Mouse (Mus musculus) embryonic facial prominence, embryonic 15.5 days (tissue): ENCODE results near the gene Glyr1. TPM values are rescaled to one million over a fixed set of nuclear protein-coding genes. Genes with fewer than 3 reads are reported as not detected.

ENCODE experiments used
- ATAC-seq: fragments of 200-750 bp; cut with Nextera tagmentation; 2 replicates; pipeline ENCODE4 v1.8.0; 2017; ENCODE audit warnings: low read depth, moderate TSS enrichment; ENCODE audit not compliant: insufficient number of reproducible peaks, low FRiP score, low TSS enrichment
- H3K27ac ChIP-seq: fragments of 300-500 bp; sonication (generic); replicated peaks from 2 replicates; pipeline ENCODE4 v1.5.1; 2015; ENCODE audit warnings: mild to moderate bottlenecking, inconsistent platforms
- H3K27me3 ChIP-seq: fragments of 300-500 bp; sonication (generic); 2 replicates; pipeline ENCODE4 v1.6.1; 2015; ENCODE audit warnings: inconsistent platforms
- H3K36me3 ChIP-seq: fragments of 300-500 bp; sonication (generic); 2 replicates; pipeline ENCODE4 v1.6.1; 2015; ENCODE audit warnings: mild to moderate bottlenecking, inconsistent platforms
- H3K4me1 ChIP-seq: fragments of 300-500 bp; sonication (generic); 2 replicates; pipeline ENCODE4 v1.6.1; 2015; ENCODE audit warnings: inconsistent platforms
- H3K4me2 ChIP-seq: fragments of 300-500 bp; sonication (generic); replicated peaks from 2 replicates; pipeline ENCODE4 v1.6.1; 2015; ENCODE audit warnings: mild to moderate bottlenecking, inconsistent platforms
- H3K4me3 ChIP-seq: fragments of 300-500 bp; sonication (generic); replicated peaks from 2 replicates; pipeline ENCODE4 v1.5.1; 2015; ENCODE audit warnings: mild to moderate bottlenecking, inconsistent platforms
- H3K9ac ChIP-seq: fragments of 300-500 bp; sonication (generic); 2 replicates; pipeline ENCODE4 v1.6.1; 2015; ENCODE audit warnings: inconsistent platforms
- H3K9me3 ChIP-seq: fragments of 300-500 bp; sonication (generic); replicated peaks from 2 replicates; pipeline ENCODE4 v1.6.1; 2016; ENCODE audit warnings: inconsistent platforms
- WGBS: fragments of 180-500 bp; shearing (Covaris S2); methylation state at CpG from one replicate; pipeline ENCODE4 v1.1.7; 2015; 5-methylcytosine and 5-hydroxymethylcytosine counted together
- polyA plus RNA-seq: library from polyadenylated mRNA; unstranded; fragments of >200 nt; fragmentation: Nextera tagmentation; extraction: Ambion mirVana; gene quantifications from 2 replicates; pipeline ENCODE4 v1.2.1, GENCODE M21; 2015

Glyr1 gene
- polyA plus RNA-seq, 1 experiment from 2014 or later: 136 TPM

DNA sequence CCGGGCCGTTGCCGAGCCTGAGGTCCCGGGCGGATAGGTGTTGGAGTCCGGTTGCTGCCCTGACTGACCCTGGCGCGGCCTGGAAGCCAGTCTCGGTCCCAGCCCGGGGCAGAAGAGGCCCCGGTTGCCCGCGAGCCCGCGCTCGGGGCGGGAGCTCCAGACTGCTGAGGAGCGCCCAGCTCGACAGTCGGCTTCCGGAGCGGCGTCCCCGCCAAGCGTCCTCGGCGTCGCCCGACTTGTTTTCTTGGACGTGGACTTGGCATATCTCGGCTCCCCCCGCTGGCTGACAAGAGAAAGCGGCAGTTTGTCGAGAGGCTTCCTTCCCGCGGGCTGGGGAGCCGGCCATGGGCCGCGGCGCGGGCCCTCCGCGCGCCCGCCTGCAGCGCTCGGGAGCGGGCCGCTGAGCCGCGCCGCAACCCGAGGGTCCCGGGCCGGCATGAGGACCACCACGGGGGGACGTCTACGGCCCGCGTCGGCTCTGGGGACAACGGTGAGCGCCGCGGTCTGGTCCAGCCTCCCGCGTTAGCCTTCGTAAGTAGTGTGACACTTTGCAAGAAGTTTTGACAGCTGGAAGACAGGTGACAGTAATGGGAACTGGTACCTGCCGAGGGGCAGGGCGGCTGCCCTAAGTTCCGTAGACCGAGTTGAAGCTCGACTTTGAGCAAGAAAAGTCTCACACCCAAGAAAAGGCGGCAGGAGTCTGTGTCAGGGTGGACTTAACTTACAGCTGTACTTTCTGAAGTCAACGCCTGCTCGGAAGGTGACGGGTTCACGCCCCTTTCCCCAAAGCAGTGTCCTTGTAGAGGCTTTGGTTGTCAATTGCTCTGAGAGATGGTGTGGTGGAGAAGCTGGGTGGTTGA is 818 bp upstream of the Glyr1 start:
- Histone ChIP-seq H3K27me3 (no peaks in the 10 kb centered on the region), H3K9me3 (no peaks in the 10 kb centered on the region), H3K9ac (peak overlapping the region; percentile 97), H3K4me3 (peak overlapping the region; percentile 100), H3K4me2 (peak overlapping the region; percentile 83), H3K27ac (peak overlapping the region; percentile 98), H3K36me3 (peaks cover 28% of the 10 kb centered on the region), H3K4me1 (peaks cover 24% of the 10 kb centered on the region)
- peak; percentile 53 for ATAC-seq
- under 1% methylated on average over 77 of the region's 78 CpGs for WGBS

GRCm38 (mm10) chr16:5049182-5049773 is 385 bp downstream of the Glyr1 start:
- WGBS: under 1% methylated on average over 38 of the region's 38 CpGs
- Histone ChIP-seq H3K27ac (peak overlapping the region; percentile 90), H3K9ac (peak overlapping the region; percentile 96), H3K27me3 (no peaks in the 10 kb centered on the region), H3K4me2 (peak overlapping the region; percentile 77), H3K9me3 (no peaks in the 10 kb centered on the region), H3K4me3 (peak overlapping the region; percentile 100), H3K4me1 (peaks cover 24% of the 10 kb centered on the region), H3K36me3 (peaks cover 33% of the 10 kb centered on the region)
- peak; percentile 17 for ATAC-seq

DNA sequence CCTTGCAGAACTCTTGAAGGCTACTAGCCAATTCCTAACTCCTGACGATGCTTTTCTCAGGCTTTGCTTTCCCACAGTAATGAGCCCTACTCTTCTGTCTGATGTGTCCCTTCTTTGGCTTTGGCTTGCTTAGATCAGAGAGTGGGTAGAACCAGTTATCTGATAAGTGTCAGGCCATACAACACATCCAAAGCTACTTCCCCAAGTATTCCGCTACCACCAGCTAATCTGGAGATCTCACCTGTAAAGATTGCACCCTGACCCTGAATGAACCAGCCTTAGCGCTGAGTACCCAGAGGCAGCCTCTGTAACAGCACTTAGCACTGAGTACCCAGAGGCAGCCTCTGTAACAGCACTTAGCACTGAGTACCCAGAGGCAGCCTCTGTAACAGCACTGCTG is 4.3 kb downstream of the Glyr1 start:
- Histone ChIP-seq H3K9me3 (no peaks in the 10 kb centered on the region), H3K4me1 (peaks cover 18% of the 10 kb centered on the region), H3K4me2 (no peak overlapping the region), H3K4me3 (no peak overlapping the region), H3K9ac (no peak overlapping the region), H3K36me3 (peaks cover 72% of the 10 kb centered on the region), H3K27ac (no peak overlapping the region), H3K27me3 (no peaks in the 10 kb centered on the region)
- no peak for ATAC-seq
- WGBS: 94% methylated on average over 3 of the region's 3 CpGs

DNA sequence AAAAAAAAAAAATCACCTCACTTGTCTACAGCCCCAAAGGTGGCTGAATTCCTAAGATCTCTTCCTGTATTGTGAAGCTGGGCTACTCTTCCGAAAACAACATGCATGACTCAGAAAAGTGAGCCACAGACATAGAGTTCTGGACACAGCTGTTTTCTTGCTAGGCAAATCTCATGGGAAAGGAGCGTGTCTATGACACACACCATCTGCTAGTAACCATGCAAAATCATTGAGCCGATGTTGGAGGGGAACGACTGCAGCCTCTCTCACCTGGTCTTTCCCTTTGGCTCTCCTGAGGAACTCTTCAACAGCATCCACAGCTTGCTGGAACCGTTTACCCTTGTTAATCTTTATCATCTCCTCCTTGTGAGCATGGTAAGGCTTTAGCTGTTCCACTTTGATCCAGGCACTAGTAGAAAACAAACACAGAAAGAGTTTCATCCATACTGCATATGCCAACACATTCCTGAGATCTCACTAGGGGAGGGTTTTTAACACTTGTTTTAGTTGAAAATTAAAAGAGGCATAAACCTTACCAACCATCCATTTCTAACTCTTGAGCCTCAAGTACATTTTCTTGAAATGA is 12.9 kb downstream of the Glyr1 start:
- Histone ChIP-seq H3K27ac (no peak overlapping the region), H3K9ac (no peak overlapping the region), H3K9me3 (no peaks in the 10 kb centered on the region), H3K4me3 (no peak overlapping the region), H3K4me1 (no peaks in the 10 kb centered on the region), H3K4me2 (no peak overlapping the region), H3K27me3 (no peaks in the 10 kb centered on the region), H3K36me3 (peaks cover 97% of the 10 kb centered on the region)
- 66% methylated on average over 5 of the region's 5 CpGs for WGBS
- ATAC-seq: no peak

- Histone ChIP-seq H3K27ac (no peak overlapping the region), H3K4me1 (no peaks in the 10 kb centered on the region), H3K4me2 (no peak overlapping the region), H3K4me3 (no peak overlapping the region), H3K9me3 (no peaks in the 10 kb centered on the region), H3K27me3 (no peaks in the 10 kb centered on the region), H3K9ac (no peak overlapping the region), H3K36me3 (peaks cover 97% of the 10 kb centered on the region)
- ATAC-seq: no peak
- 98% methylated on average over 3 of the region's 3 CpGs for WGBS
Measured at GRCm38 (mm10) chr16:5035591-5035990, 14.1 kb downstream of the Glyr1 start.

GRCm38 (mm10) chr16:5029847-5030246 is 19.8 kb downstream of the Glyr1 start:
- no peak overlapping the region for H3K27ac ChIP-seq
- H3K9me3 ChIP-seq: no peaks in the 10 kb centered on the region
- H3K4me2 ChIP-seq: no peak overlapping the region
- no peaks in the 10 kb centered on the region for H3K4me1 ChIP-seq
- WGBS: 67% methylated on average over 2 of the region's 2 CpGs
- H3K9ac ChIP-seq: no peak overlapping the region
- H3K36me3 ChIP-seq: peaks cover 99% of the 10 kb centered on the region
- H3K4me3 ChIP-seq: no peak overlapping the region
- H3K27me3 ChIP-seq: no peaks in the 10 kb centered on the region
- no peak for ATAC-seq

DNA sequence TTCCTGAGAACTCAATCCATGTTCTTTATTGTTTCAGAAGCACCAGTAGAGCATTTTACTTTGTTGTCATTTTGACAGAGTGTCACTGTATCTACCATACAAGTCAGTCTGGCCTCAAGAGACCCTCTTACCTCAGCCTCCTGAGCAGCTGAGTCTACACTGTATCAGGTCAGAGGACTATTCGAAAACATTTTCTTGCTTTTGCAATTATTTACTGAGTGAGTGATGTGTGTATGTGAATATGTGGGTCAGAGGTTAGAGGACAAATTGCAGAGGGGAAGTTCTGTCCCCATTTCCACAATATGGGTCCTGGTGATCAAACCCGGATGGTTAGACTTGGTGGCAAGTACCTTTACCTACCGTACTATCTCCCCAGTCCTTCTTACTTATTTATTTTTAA is 25.6 kb downstream of the Glyr1 start:
- Histone ChIP-seq H3K27me3 (no peaks in the 10 kb centered on the region), H3K36me3 (peaks cover 97% of the 10 kb centered on the region)

DNA sequence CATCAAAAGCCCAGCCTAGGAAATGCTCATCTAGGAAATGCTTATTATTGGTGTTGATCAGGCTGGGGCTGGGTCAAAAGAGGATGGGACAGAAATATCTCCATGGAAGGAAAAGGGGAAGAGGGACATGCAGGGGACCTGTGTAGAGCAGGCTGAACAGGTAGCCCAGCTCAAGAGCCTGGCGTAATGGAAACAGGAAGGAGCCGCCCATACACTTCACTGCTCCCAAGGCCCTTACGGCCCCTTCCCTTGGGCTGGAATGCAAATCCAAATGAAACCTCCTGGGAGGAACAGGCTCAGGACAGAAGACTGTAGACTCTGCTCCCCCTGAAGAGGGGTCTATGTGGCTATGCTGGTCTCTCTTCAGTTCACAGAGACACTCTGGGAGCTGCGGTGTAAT is 35.1 kb downstream of the Glyr1 start:
- peaks cover 55% of the 10 kb centered on the region for H3K36me3 ChIP-seq
- WGBS: 85% methylated on average over 4 of the region's 4 CpGs

More for the DNA sequence above, 25.6 kb downstream of the Glyr1 start:
- Histone ChIP-seq H3K4me2 (no peak overlapping the region), H3K9me3 (no peaks in the 10 kb centered on the region), H3K27ac (no peak overlapping the region), H3K9ac (no peak overlapping the region), H3K4me1 (no peaks in the 10 kb centered on the region), H3K4me3 (no peak overlapping the region)
- ATAC-seq: no peak
- 96% methylated on average over 3 of the region's 3 CpGs for WGBS

DNA sequence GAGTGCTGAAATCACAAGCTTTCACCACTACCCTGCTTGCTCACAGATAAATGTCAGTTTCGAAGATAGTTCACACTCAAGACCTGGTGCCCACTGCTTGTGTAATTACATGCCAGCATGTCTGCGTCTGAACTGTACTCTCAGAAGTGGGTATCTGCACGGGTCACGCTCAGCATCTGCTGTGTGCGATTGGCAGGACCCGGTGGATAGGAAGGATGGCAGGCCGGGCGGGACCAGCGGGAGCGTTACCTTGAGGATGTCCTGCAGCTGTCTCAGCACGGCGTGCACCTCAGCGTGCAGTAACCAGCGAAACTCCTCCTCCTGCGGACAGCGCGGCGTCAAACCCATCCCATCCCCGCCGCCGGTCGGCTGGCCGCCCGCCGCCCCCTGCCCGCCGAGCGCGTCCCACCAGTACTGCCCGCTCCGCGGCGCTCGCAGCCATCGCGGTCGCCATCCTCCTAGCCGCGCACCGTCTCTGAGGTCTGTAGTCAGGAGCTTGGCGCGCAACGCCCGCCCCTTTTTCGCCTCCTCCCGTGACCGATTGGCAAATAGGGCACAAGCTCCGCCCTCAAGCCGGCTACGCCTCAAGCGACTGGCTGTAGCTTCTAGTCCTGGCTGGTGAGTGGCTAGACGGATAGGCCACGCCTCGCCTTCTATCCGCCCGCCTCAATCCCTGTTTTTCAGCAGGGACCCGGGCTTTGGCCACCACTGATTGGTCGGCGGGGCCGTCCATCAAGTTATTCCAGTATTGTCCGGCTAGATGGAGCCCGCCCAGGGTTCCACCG is 36.4 kb downstream of the Glyr1 start, which contains the start of gene Rogdi:
Gene Rogdi (minus strand): TSS at position 500 of the 785 bp plus-strand sequence.
- no peaks in the 10 kb centered on the region for H3K9me3 ChIP-seq
- peak within 1 kb of the TSS; percentile 55 for H3K9ac ChIP-seq
- H3K4me3 ChIP-seq: peak within 1 kb of the TSS; percentile 73
- H3K27ac ChIP-seq: peak within 1 kb of the TSS; percentile 59; the same call in 1 of the 2 replicates
- peaks cover 41% of the 10 kb centered on the region for H3K36me3 ChIP-seq
- H3K4me2 ChIP-seq: peak within 1 kb of the TSS; percentile 82
- peaks cover 11% of the 10 kb centered on the region for H3K4me1 ChIP-seq
- ATAC-seq: peak; percentile 97
- H3K27me3 ChIP-seq: no peaks in the 10 kb centered on the region
- under 1% methylated on average over 63 of the region's 63 CpGs for WGBS

More for the DNA sequence above, 35.1 kb downstream of the Glyr1 start:
- Histone ChIP-seq H3K27me3 (no peaks in the 10 kb centered on the region), H3K9ac (no peak overlapping the region), H3K27ac (0 out of 2 replicates have a peak overlapping the region, but pooled peaks have one; percentile 17), H3K4me1 (peaks cover 11% of the 10 kb centered on the region), H3K9me3 (no peaks in the 10 kb centered on the region), H3K4me2 (no peak overlapping the region), H3K4me3 (no peak overlapping the region)
- no peak for ATAC-seq

DNA sequence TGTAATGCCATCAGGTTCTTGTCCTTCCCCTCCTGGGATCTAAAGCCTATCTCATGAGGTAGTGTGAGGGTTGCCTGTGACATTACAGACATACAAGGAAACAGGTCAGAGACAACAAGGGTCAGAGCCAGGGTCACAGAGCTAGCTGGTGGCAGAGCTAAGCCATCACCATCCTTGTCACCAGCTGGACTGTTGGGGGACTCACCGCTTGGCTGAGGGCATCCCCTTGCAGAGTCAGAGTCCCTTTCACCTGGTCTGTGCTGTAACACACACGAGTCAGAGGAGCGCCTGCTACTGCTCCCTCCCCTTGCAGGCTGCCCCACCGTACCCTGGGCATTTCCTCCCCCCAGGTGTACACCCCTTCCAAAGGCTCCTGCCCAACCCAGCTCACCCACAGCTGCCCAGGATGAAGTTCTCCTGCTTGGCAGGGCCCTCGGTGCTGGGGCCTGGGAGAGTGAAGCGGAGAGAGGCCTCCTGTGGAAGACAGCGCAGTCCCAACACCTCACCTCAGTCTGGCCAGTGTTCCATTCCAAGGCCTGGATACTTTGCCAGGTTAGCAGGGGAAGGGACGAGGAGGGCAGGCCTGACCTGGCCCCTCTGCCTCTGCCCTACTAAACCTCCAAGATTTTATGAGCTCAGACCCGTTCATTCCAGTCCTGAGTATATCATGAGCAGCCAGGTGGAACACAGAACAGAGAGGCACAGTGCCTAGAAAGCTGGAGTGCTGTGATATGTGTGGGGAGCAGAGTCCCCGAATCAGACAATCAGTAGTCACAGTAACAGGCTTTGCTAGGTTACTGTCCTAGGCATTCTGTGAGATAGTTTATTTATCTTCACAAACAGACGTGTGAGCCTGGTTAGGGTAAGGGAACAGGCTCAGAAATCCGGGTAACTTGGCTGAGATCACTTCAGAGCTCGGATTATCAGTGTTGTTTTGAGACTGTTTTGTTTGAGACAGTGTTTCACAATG is 37.3 kb downstream of the Glyr1 start:
- WGBS: 50% methylated on average over 13 of the region's 13 CpGs
- Histone ChIP-seq H3K27me3 (no peaks in the 10 kb centered on the region), H3K4me2 (peak overlapping the region; percentile 82), H3K9me3 (no peaks in the 10 kb centered on the region), H3K27ac (no peak overlapping the region), H3K4me3 (peak overlapping the region; percentile 73), H3K36me3 (peaks cover 32% of the 10 kb centered on the region), H3K4me1 (peaks cover 11% of the 10 kb centered on the region), H3K9ac (peak overlapping the region; percentile 4; the same call in 1 of the 2 replicates)
- no peak for ATAC-seq
